Mouse (Mus musculus) limb, embryonic 11.5 days (tissue): ENCODE measurements around the gene Tent5b. TPM values are rescaled to one million over a fixed set of nuclear protein-coding genes. Genes with fewer than 3 reads are reported as not detected.

Experiments
- ATAC-seq: fragments of 200-750 bp; cut with Nextera tagmentation; 2 replicates; pipeline ENCODE4 v1.8.0; 2017; ENCODE audit warnings: low read depth; ENCODE audit not compliant: insufficient number of reproducible peaks, low FRiP score, low TSS enrichment
- DNase-seq: peaks from one replicate; pipeline ENCODE4 v3.0.0-alpha.2; 2015; ENCODE audit warnings: low spot score
- H3K27ac ChIP-seq: fragments of 300-500 bp; sonication (generic); replicated peaks from 2 replicates; pipeline ENCODE4 v1.5.1; 2014; ENCODE audit warnings: low read depth, mild to moderate bottlenecking, low read length
- H3K27me3 ChIP-seq: fragments of 300-500 bp; sonication (generic); 2 replicates; pipeline ENCODE4 v1.6.1; 2014; ENCODE audit warnings: mild to moderate bottlenecking, low read length, mixed read lengths; ENCODE audit not compliant: control insufficient read depth, insufficient read depth
- H3K36me3 ChIP-seq: fragments of 300-500 bp; sonication (generic); 2 replicates; pipeline ENCODE4 v1.6.1; 2014; ENCODE audit warnings: mild to moderate bottlenecking, low read length, moderate library complexity, mixed read lengths; ENCODE audit not compliant: control insufficient read depth, insufficient read depth
- H3K4me1 ChIP-seq: fragments of 300-500 bp; sonication (generic); 2 replicates; pipeline ENCODE4 v1.6.1; 2014; ENCODE audit warnings: low read length, mixed read lengths; ENCODE audit not compliant: control insufficient read depth, insufficient read depth
- H3K4me2 ChIP-seq: fragments of 300-500 bp; sonication (generic); 2 replicates; pipeline ENCODE4 v1.6.1; 2014; ENCODE audit warnings: low read depth, mild to moderate bottlenecking, moderate library complexity; ENCODE audit not compliant: severe bottlenecking
- H3K4me3 ChIP-seq: fragments of 300-500 bp; sonication (generic); 2 replicates; pipeline ENCODE4 v1.5.1; 2014; ENCODE audit warnings: low read depth, low read length
- H3K9ac ChIP-seq: fragments of 300-500 bp; sonication (generic); 2 replicates; pipeline ENCODE4 v1.6.1; 2014; ENCODE audit warnings: mild to moderate bottlenecking, low read length
- H3K9me3 ChIP-seq: fragments of 300-500 bp; sonication (generic); 2 replicates; pipeline ENCODE4 v1.6.1; 2016; ENCODE audit warnings: low read length; ENCODE audit not compliant: control insufficient read depth
- WGBS: fragments of 180-500 bp; shearing (Covaris S2); extraction: QIAGEN DNeasy Blood & Tissue Kit; methylation state at CpG from one replicate; pipeline ENCODE4 v1.1.7; 2014; 5-methylcytosine and 5-hydroxymethylcytosine counted together
- polyA plus RNA-seq: library from polyadenylated mRNA; unstranded; fragments of >200 nt; fragmentation: Nextera tagmentation; extraction: Ambion mirVana; gene quantifications from 2 replicates; pipeline ENCODE4 v1.2.1, GENCODE M21; 2014

Gene Tent5b
- polyA plus RNA-seq, 1 experiment from 2014 or later: 0.51 TPM

- H3K9me3 ChIP-seq: no peaks in the 10 kb centered on the region
- H3K27me3 ChIP-seq: peaks cover 20% of the 10 kb centered on the region
- ATAC-seq (no peak), DNase-seq (no peak)
- no peak overlapping the region for H3K4me3 ChIP-seq
- WGBS: 42% methylated on average over 6 of the region's 6 CpGs
- H3K4me1 ChIP-seq: peaks cover 5% of the 10 kb centered on the region; the same call in 1 of the 2 replicates
- H3K9ac ChIP-seq: no peak overlapping the region
- H3K36me3 ChIP-seq: no peaks in the 10 kb centered on the region
- no peak overlapping the region for H3K27ac ChIP-seq
- H3K4me2 ChIP-seq: no peak overlapping the region
Observed at GRCm38 (mm10) chr4:133480754-133481153, 822 bp downstream of the Tent5b start.

- peaks cover 20% of the 10 kb centered on the region for H3K27me3 ChIP-seq
- no peak overlapping the region for H3K27ac ChIP-seq
- no peaks in the 10 kb centered on the region for H3K9me3 ChIP-seq
- H3K4me1 ChIP-seq: peaks cover 5% of the 10 kb centered on the region; the same call in 1 of the 2 replicates
- DNase-seq (no peak), ATAC-seq (no peak)
- 35% methylated on average over 4 of the region's 4 CpGs for WGBS
- H3K4me3 ChIP-seq: no peak overlapping the region
- H3K9ac ChIP-seq: no peak overlapping the region
- H3K36me3 ChIP-seq: no peaks in the 10 kb centered on the region
- H3K4me2 ChIP-seq: no peak overlapping the region
Observed at GRCm38 (mm10) chr4:133481488-133481887, 1.6 kb downstream of the Tent5b start.

GRCm38 (mm10) chr4:133482479-133482878 is 2.5 kb downstream of the Tent5b start:
- Histone ChIP-seq H3K9me3 (no peaks in the 10 kb centered on the region), H3K27me3 (peaks cover 20% of the 10 kb centered on the region), H3K9ac (no peak overlapping the region), H3K4me3 (no peak overlapping the region), H3K27ac (no peak overlapping the region), H3K4me1 (peaks cover 5% of the 10 kb centered on the region; the same call in 1 of the 2 replicates), H3K4me2 (no peak overlapping the region), H3K36me3 (no peaks in the 10 kb centered on the region)
- 83% methylated on average over 3 of the region's 3 CpGs for WGBS
- no peak for ATAC-seq
- no peak for DNase-seq

GRCm38 (mm10) chr4:133484266-133485025 is 4.5 kb downstream of the Tent5b start:
- Histone ChIP-seq H3K4me2 (peak overlapping the region; percentile 26; the same call in 1 of the 2 replicates), H3K9ac (0 out of 2 replicates have a peak overlapping the region, but pooled peaks have one; percentile 9), H3K36me3 (no peaks in the 10 kb centered on the region), H3K4me1 (peaks cover 7% of the 10 kb centered on the region), H3K27me3 (peaks cover 20% of the 10 kb centered on the region), H3K27ac (no peak overlapping the region), H3K9me3 (no peaks in the 10 kb centered on the region), H3K4me3 (no peak overlapping the region; the same call in 1 of the 2 replicates)
- ATAC-seq (no peak), DNase-seq (peak; percentile 55)
- whole genome bisulfite sequencing: 12% methylated on average over 22 of the region's 22 CpGs

GRCm38 (mm10) chr4:133485691-133486425 is 5.9 kb downstream of the Tent5b start:
- 85% methylated on average over 28 of the region's 28 CpGs for WGBS
- ATAC-seq: no peak

GRCm38 (mm10) chr4:133486673-133487357 is 6.9 kb downstream of the Tent5b start:
- H3K4me2 ChIP-seq: no peak overlapping the region
- H3K27me3 ChIP-seq: peaks cover 6% of the 10 kb centered on the region; the same call in 1 of the 2 replicates
- H3K4me1 ChIP-seq: peaks cover 15% of the 10 kb centered on the region
- H3K36me3 ChIP-seq: no peaks in the 10 kb centered on the region
- H3K4me3 ChIP-seq: no peak overlapping the region
- no peak overlapping the region for H3K27ac ChIP-seq
- WGBS: 92% methylated on average over 26 of the region's 26 CpGs
- DNase-seq (no peak), ATAC-seq (no peak)
- no peak overlapping the region for H3K9ac ChIP-seq
- H3K9me3 ChIP-seq: no peaks in the 10 kb centered on the region

More at GRCm38 (mm10) chr4:133485691-133486425, 5.9 kb downstream of the Tent5b start:
- Histone ChIP-seq H3K9ac (no peak overlapping the region), H3K9me3 (no peaks in the 10 kb centered on the region), H3K4me2 (no peak overlapping the region), H3K4me1 (peaks cover 11% of the 10 kb centered on the region), H3K27me3 (peaks cover 11% of the 10 kb centered on the region), H3K27ac (no peak overlapping the region), H3K36me3 (no peaks in the 10 kb centered on the region), H3K4me3 (no peak overlapping the region)
- no peak for DNase-seq

- H3K27me3 ChIP-seq: no peaks in the 10 kb centered on the region
- H3K4me2 ChIP-seq: no peak overlapping the region
- no peak overlapping the region for H3K27ac ChIP-seq
- DNase-seq (no peak), ATAC-seq (no peak)
- H3K4me1 ChIP-seq: peaks cover 15% of the 10 kb centered on the region
- H3K4me3 ChIP-seq: no peak overlapping the region
- no peaks in the 10 kb centered on the region for H3K9me3 ChIP-seq
- H3K36me3 ChIP-seq: no peaks in the 10 kb centered on the region
- 77% methylated on average over 20 of the region's 20 CpGs for WGBS
- no peak overlapping the region for H3K9ac ChIP-seq
Observed at GRCm38 (mm10) chr4:133488619-133489392, 8.9 kb downstream of the Tent5b start.
